20 mouse cellular contexts compared by ENCODE assay signal in genomic region chr4:154089205-154089604, GRCm38 (mm10). TPM values are rescaled to one million over a fixed set of nuclear protein-coding genes. Genes with fewer than 3 reads are reported as not detected.
DNase-seq lines count a peak whose midpoint lies in the region; ATAC-seq lines count a peak whose summit lies in the region.
"Had no signal": no experiment of that assay in that cellular context is flagged by ENCODE, and none has a peak within 500 bp of the region (broad histone marks: within the 10 kb centered on the region; RNA-seq: fewer than 3 reads in every experiment).

No protein-coding gene starts in this region.

- H3K27me3 ChIP-seq in liver, embryonic 11.5 days (replicated peaks; ENCODE audit: control insufficient read depth, insufficient read depth, low read length), result peaks cover 8% of the 10 kb centered on the region; the same call in 1 of the 2 replicates

- no peak overlapping the region for H3K27ac ChIP-seq in liver, embryonic 11.5 days (ENCODE audit: low read depth, low read length)
- H3K27ac ChIP-seq: hindbrain, embryonic 13.5 days; neural tube, embryonic 13.5 days had no signal

- H3K4me1 ChIP-seq in liver, embryonic 11.5 days (replicated peaks; ENCODE audit: control insufficient read depth, insufficient read depth, low read length), result no peaks in the 10 kb centered on the region
- H3K4me1 ChIP-seq: hindbrain, embryonic 13.5 days; neural tube, embryonic 13.5 days had no signal

- WGBS in liver, embryonic 11.5 days, result 50% methylated on average over 5 of the region's 5 CpGs

- no peaks in the 10 kb centered on the region for H3K36me3 ChIP-seq in liver, embryonic 11.5 days (ENCODE audit: control insufficient read depth, insufficient read depth, low read length)
- H3K36me3 ChIP-seq: hindbrain, embryonic 13.5 days; neural tube, embryonic 13.5 days had no signal

- no peak overlapping the region for H3K4me3 ChIP-seq in liver, embryonic 11.5 days (ENCODE audit: low read depth, low read length)
- H3K4me3 ChIP-seq: hindbrain, embryonic 13.5 days; neural tube, embryonic 13.5 days had no signal

- DNase-seq in liver, result peak; percentile 36
- DNase-seq in liver, embryonic 11.5 days (ENCODE audit: low spot score), result no peak
- DNase-seq in A20 (ENCODE audit: low read depth, low spot score), result peak; percentile 63
- peak; percentile 11 for DNase-seq in NIH3T3 (ENCODE audit: low read depth)
- DNase-seq in natural killer cell, adult 2 months (ENCODE audit: low spot score in 2 of 2), result no peak
- DNase-seq: cerebellum, postnatal 25 days; gastrocnemius, postnatal 25 days; kidney, adult 9 months; midbrain, embryonic 14.5 days had no signal

- no peak for ATAC-seq in liver, embryonic 11.5 days (replicated peaks; ENCODE audit: low FRiP score)
- ATAC-seq in megakaryocyte progenitor cell, adult 5-6 weeks (replicated peaks; ENCODE audit: poor library complexity), result peak; percentile 45
- ATAC-seq in frontal cortex, adult (ENCODE audit: low TSS enrichment), result no peak

- no peak overlapping the region for H3K4me2 ChIP-seq in liver, embryonic 11.5 days
- H3K4me2 ChIP-seq: hindbrain, embryonic 13.5 days; neural tube, embryonic 13.5 days had no signal

- H3K9me3 ChIP-seq in liver, embryonic 11.5 days (ENCODE audit: control insufficient read depth, low read length), result no peaks in the 10 kb centered on the region
- H3K9me3 ChIP-seq: hindbrain, embryonic 13.5 days; neural tube, embryonic 13.5 days had no signal

- no peak overlapping the region for H3K9ac ChIP-seq in liver, embryonic 11.5 days (ENCODE audit: low read depth, low read length)
- H3K9ac ChIP-seq: hindbrain, embryonic 13.5 days; neural tube, embryonic 13.5 days had no signal

RNA-seq across cellular contexts. Expression of gene Ccdc27, which starts 46.7 kb away (rescaled TPM):
- 0.08 TPM in 1 of 2 replicates, not detected in the other for polyA plus RNA-seq in liver, embryonic 11.5 days (2014; fragmentation: Nextera tagmentation; extraction: Ambion mirVana)
- total RNA-seq in megakaryocyte progenitor cell, adult 5-6 weeks (2015), result not detected in 2 replicates
- not detected in 2 replicates for total RNA-seq in megakaryocyte progenitor cell, adult 5-6 weeks (2017)
- total RNA-seq: adrenal gland, adult 18-20 months; gastrocnemius, postnatal 25 days; left cerebral cortex, postnatal 36 days; MEL had no signal
- polyA plus RNA-seq: embryonic facial prominence, embryonic 11.5 days; forebrain, embryonic 11.5 days; heart, embryonic 14.5 days; hindbrain, embryonic 13.5 days; lung, embryonic 16.5 days; midbrain, embryonic 14.5 days; neural tube, embryonic 13.5 days had no signal

RNA-seq across cellular contexts. Expression of gene Trp73, which starts 50.8 kb away (rescaled TPM):
- polyA plus RNA-seq in liver, embryonic 11.5 days (2014; fragmentation: Nextera tagmentation; extraction: Ambion mirVana), result 0.04 and 0.18 TPM in 2 replicates
- not detected in 2 replicates for total RNA-seq in megakaryocyte progenitor cell, adult 5-6 weeks (2015)
- not detected in 2 replicates for total RNA-seq in megakaryocyte progenitor cell, adult 5-6 weeks (2017)
- total RNA-seq: adrenal gland, adult 18-20 months had no signal
- polyA plus RNA-seq: neural tube, embryonic 13.5 days had no signal

RNA-seq across cellular contexts. Expression of gene Wrap73, which starts 53.0 kb away (rescaled TPM):
- 39.9 and 46.8 TPM in 2 replicates for polyA plus RNA-seq in liver, embryonic 11.5 days (2014; fragmentation: Nextera tagmentation; extraction: Ambion mirVana)
- 9.9 and 11.9 TPM in 2 replicates for total RNA-seq in megakaryocyte progenitor cell, adult 5-6 weeks (2015)
- total RNA-seq in megakaryocyte progenitor cell, adult 5-6 weeks (2017), result 9.1 and 13.0 TPM in 2 replicates

Comparison
In these comparisons a context has a peak if more than half of its experiments do, and no peak if none do; other contexts are left out.
1. DNase-seq: peak in liver (single experiment), A20 (single experiment) and NIH3T3 (single experiment); none in liver, embryonic 11.5 days (single experiment) and natural killer cell, adult 2 months (0 of 2).